Mouse (Mus musculus): Measurements from ENCODE around the gene Tubb4a. TPM values are rescaled to one million over a fixed set of nuclear protein-coding genes. Genes with fewer than 3 reads are reported as not detected.

Tubb4a gene
- total and polyA plus RNA-seq, 3 experiments, result 0.89 to 2.1 TPM; not detected in 1

DNA sequence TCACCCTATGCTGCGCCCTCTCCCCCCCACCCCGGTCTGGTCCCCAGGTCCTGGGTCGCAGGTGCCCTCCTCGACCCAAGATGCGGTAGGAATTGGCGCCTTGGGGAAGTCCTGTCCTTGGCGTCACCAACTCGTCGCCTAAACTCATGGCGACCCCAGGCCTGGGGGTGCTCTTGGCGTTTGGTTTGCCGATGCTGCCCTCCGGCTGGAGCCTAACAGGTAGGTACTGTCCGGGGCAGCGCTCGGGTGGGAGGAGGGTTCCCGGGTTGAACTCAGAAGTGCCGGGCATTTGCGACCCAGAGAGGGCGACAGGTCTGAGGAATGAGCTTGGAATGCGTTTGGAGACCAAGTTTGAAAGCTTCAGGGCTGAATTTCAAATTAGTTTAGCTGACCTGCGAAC, 25.0 kb downstream of the Tubb4a start:
- H3K4me1 ChIP-seq (ENCODE audit: control insufficient read depth in 1 of 2, insufficient read depth in 2 of 2), result peaks cover 9 to 22% of the 10 kb centered on the region in 2 experiments
- in situ Hi-C loops (cut with MboI; ENCODE audit: low pct_ligation_motif_present, low pct_unique_long_range_greater_than_20kb, low sequenced_read_pairs) (no loop called here), dilution Hi-C loops (cut with MboI; ENCODE audit: extremely low pct_ligation_motif_present, extremely low pct_unique_long_range_greater_than_20kb, low sequenced_read_pairs) (no loop called here)
- H3K36me3 ChIP-seq (replicated peaks in 1 of 2; ENCODE audit: control insufficient read depth in 1 of 2, insufficient read depth in 1 of 2, low read length in 1 of 2), result peaks cover 8 to 34% of the 10 kb centered on the region in 2 experiments
- no peaks in the 10 kb centered on the region for H3K27me3 ChIP-seq (replicated peaks)
- H3K9ac ChIP-seq (ENCODE audit: insufficient read depth, low read depth), result no peak overlapping the region
- no peak overlapping the region for H3K4me2 ChIP-seq (ENCODE audit: insufficient read depth, low read depth, poor library complexity, severe bottlenecking)
- H3K27ac ChIP-seq (ENCODE audit: insufficient read depth, low read depth), result no peak overlapping the region
- H3K9me3 ChIP-seq (replicated peaks; ENCODE audit: low read length), result no peaks in the 10 kb centered on the region
- no peak for DNase-seq (ENCODE audit: extremely low read depth)
- no peak overlapping the region for H3K4me3 ChIP-seq (replicated peaks in 1 of 3; ENCODE audit: low read depth in 2 of 3, low read length in 2 of 3, poor library complexity in 1 of 3)
- no peaks in the 10 kb centered on the region for H3K79me2 ChIP-seq (replicated peaks; ENCODE audit: control insufficient read depth, extremely low read depth, insufficient read depth, poor library complexity, severe bottlenecking)
- TF ChIP-seq SMC3 (IDR thresholded peaks at IDR 0.05; ENCODE audit: low read depth, low read length) (no peak), CHD1 (IDR thresholded peaks at IDR 0.05; ENCODE audit: low read depth, low read length) (no peak)

DNA sequence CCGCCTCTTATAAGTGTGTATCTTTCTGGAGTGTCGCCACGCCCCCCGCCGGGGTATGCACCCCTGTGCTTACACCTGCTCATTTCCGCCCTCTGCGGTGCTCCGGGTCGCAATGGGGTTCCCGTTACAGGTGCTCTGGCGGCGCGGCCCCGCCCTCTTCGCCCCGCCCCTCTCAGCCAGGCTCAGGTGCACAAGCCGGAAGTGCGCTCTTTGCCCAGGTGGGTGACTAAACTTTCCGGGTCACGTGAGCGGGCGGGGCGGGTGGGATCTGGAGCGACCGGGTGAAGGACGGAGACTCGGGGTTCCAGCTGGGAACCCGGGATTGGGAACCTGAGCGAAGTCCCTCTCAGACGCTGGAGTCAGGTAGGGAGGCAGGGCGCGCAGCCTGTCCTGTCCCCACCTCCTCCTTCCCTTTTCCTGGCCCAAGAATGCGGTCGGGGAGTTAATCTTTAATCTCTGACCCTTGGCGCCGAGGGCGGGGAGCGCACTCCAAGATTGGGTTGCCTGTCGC, 25.5 kb downstream of the Tubb4a start:
- H3K9me3 ChIP-seq (replicated peaks; ENCODE audit: low read length), result no peaks in the 10 kb centered on the region
- dilution Hi-C loops (cut with MboI; ENCODE audit: extremely low pct_ligation_motif_present, extremely low pct_unique_long_range_greater_than_20kb, low sequenced_read_pairs) (no loop called here), in situ Hi-C loops (cut with MboI; ENCODE audit: low pct_ligation_motif_present, low pct_unique_long_range_greater_than_20kb, low sequenced_read_pairs) (no loop called here)
- no peaks in the 10 kb centered on the region for H3K27me3 ChIP-seq (replicated peaks)
- no peak overlapping the region for H3K27ac ChIP-seq (ENCODE audit: insufficient read depth, low read depth)
- H3K79me2 ChIP-seq (replicated peaks; ENCODE audit: control insufficient read depth, extremely low read depth, insufficient read depth, poor library complexity, severe bottlenecking), result no peaks in the 10 kb centered on the region
- H3K4me2 ChIP-seq (ENCODE audit: insufficient read depth, low read depth, poor library complexity, severe bottlenecking), result no peak overlapping the region
- H3K36me3 ChIP-seq (replicated peaks in 1 of 2; ENCODE audit: control insufficient read depth in 1 of 2, insufficient read depth in 1 of 2, low read length in 1 of 2), result peaks cover 12 to 33% of the 10 kb centered on the region in 2 experiments
- TF ChIP-seq POLR2AphosphoS2 (IDR thresholded peaks at IDR 0.05; ENCODE audit: low read depth, low read length) (no peak), MAX (IDR thresholded peaks at IDR 0.05; ENCODE audit: low read length) (no peak), USF1 (IDR thresholded peaks at IDR 0.05; ENCODE audit: low read depth, low read length) (no peak), HCFC1 (IDR thresholded peaks at IDR 0.05; ENCODE audit: low read depth, low read length) (no peak), BHLHE40 (IDR thresholded peaks at IDR 0.05; ENCODE audit: low read depth, low read length) (no peak), ELF1 (IDR thresholded peaks at IDR 0.05; ENCODE audit: low read depth, low read length) (no peak), ZMIZ1 (IDR thresholded peaks at IDR 0.05; ENCODE audit: low read depth, low read length) (no peak), KAT2A (IDR thresholded peaks at IDR 0.05; ENCODE audit: insufficient replicate concordance, low read length) (no peak), E2F4 (IDR thresholded peaks at IDR 0.05; ENCODE audit: insufficient replicate concordance, low read depth, low read length) (no peak), CTCF (conservative IDR thresholded peaks at IDR 0.05 in 1 of 2, IDR thresholded peaks at IDR 0.05 in 1 of 2; ENCODE audit: low read depth in 2 of 2, low read length in 2 of 2) (no peak), CHD1 (IDR thresholded peaks at IDR 0.05; ENCODE audit: low read depth, low read length) (no peak), POLR2A (IDR thresholded peaks at IDR 0.05; ENCODE audit: low read depth, low read length) (no peak), ZKSCAN1 (IDR thresholded peaks at IDR 0.05; ENCODE audit: borderline replicate concordance, low read depth, low read length) (no peak), IRF4 (IDR thresholded peaks at IDR 0.05; ENCODE audit: low read depth, low read length) (no peak), MXI1 (IDR thresholded peaks at IDR 0.05; ENCODE audit: low read depth, low read length) (no peak), NRF1 (IDR thresholded peaks at IDR 0.05; ENCODE audit: low read depth, low read length) (no peak), USF2 (conservative IDR thresholded peaks at IDR 0.05; ENCODE audit: low read depth, low read length) (no peak)
- no peak overlapping the region for H3K9ac ChIP-seq (ENCODE audit: insufficient read depth, low read depth)
- H3K4me3 ChIP-seq (replicated peaks in 1 of 3; ENCODE audit: low read depth in 2 of 3, low read length in 2 of 3, poor library complexity in 1 of 3), result no peak overlapping the region
- H3K4me1 ChIP-seq (ENCODE audit: control insufficient read depth in 1 of 2, insufficient read depth in 2 of 2), result peaks cover 9 to 26% of the 10 kb centered on the region in 2 experiments
- no peak for DNase-seq (ENCODE audit: extremely low read depth)

All from CH12.LX (cell line).